Mouse (Mus musculus) inflammation-experienced regulatory T-cells, adult 6 months (primary cell): ENCODE data around the gene Tnfrsf14. TPM values are rescaled to one million over a fixed set of nuclear protein-coding genes. Genes with fewer than 3 reads are reported as not detected.

Experiments
- ATAC-seq: one replicate; pipeline ENCODE4 v1.8.0; 2017
- polyA plus RNA-seq, 3 experiments: library from polyadenylated mRNA; unstranded; fragments of 100-300 nt; shearing (Covaris generic); gene quantifications; one replicate each; pipeline ENCODE4 v1.2.1; 2017

The Tnfrsf14 gene
- polyA plus RNA-seq, 3 experiments from 2014 or later, result 10.2 to 157 (median 117) TPM

GRCm38 (mm10) chr4:154914252-154914651 is 14.1 kb downstream of the Tnfrsf14 start:
- no peak for ATAC-seq

GRCm38 (mm10) chr4:154913845-154914244 is 14.5 kb downstream of the Tnfrsf14 start:
- no peak for ATAC-seq

GRCm38 (mm10) chr4:154911644-154912043 is 16.7 kb downstream of the Tnfrsf14 start:
- ATAC-seq, result no peak

- no peak for ATAC-seq
Observed at GRCm38 (mm10) chr4:154910606-154911522, 17.5 kb downstream of the Tnfrsf14 start.

- no peak for ATAC-seq
Observed at GRCm38 (mm10) chr4:154908490-154908889, 19.9 kb downstream of the Tnfrsf14 start.

GRCm38 (mm10) chr4:154907833-154908232 is 20.5 kb downstream of the Tnfrsf14 start:
- ATAC-seq, result peak; percentile 52

- ATAC-seq, result peak; percentile 99
Observed at GRCm38 (mm10) chr4:154904185-154905071, 23.9 kb downstream of the Tnfrsf14 start.

- ATAC-seq, result no peak
Observed at GRCm38 (mm10) chr4:154902371-154902770, 26.0 kb downstream of the Tnfrsf14 start.

- peak; percentile 89 for ATAC-seq
Observed at GRCm38 (mm10) chr4:154898506-154899446, 29.6 kb downstream of the Tnfrsf14 start, which contains the start of gene Fam213b. TSS of gene Fam213b (minus strand) at chr4:154899135.

- ATAC-seq, result no peak
Observed at GRCm38 (mm10) chr4:154897676-154898465, 30.5 kb downstream of the Tnfrsf14 start.

- ATAC-seq, result no peak
Observed at GRCm38 (mm10) chr4:154895549-154895948, 32.8 kb downstream of the Tnfrsf14 start.

GRCm38 (mm10) chr4:154890887-154891286 is 37.5 kb downstream of the Tnfrsf14 start:
- ATAC-seq, result no peak

GRCm38 (mm10) chr4:154887593-154888250 is 40.6 kb downstream of the Tnfrsf14 start:
- no peak for ATAC-seq

GRCm38 (mm10) chr4:154886876-154887592 is 41.3 kb downstream of the Tnfrsf14 start:
- no peak for ATAC-seq

- ATAC-seq, result no peak
Observed at GRCm38 (mm10) chr4:154885416-154885815, 42.9 kb downstream of the Tnfrsf14 start.

GRCm38 (mm10) chr4:154882014-154882659 is 46.2 kb downstream of the Tnfrsf14 start:
- ATAC-seq, result no peak

GRCm38 (mm10) chr4:154880730-154881129 is 47.6 kb downstream of the Tnfrsf14 start:
- ATAC-seq, result no peak

GRCm38 (mm10) chr4:154877864-154878548 is 50.4 kb downstream of the Tnfrsf14 start:
- peak; percentile 100 for ATAC-seq

- ATAC-seq, result no peak
Observed at GRCm38 (mm10) chr4:154873186-154873585, 55.2 kb downstream of the Tnfrsf14 start.
